Mouse (Mus musculus) midbrain, embryonic 16.5 days (tissue): ENCODE data around the gene Thra. TPM values are rescaled to one million over a fixed set of nuclear protein-coding genes. Genes with fewer than 3 reads are reported as not detected.
A peak's percentile ranks its signal among the peaks of the same experiment; 100 is the strongest.

ENCODE experiments used
- ATAC-seq: fragments of 200-750 bp; cut with Nextera tagmentation; 2 replicates; pipeline ENCODE4 v1.8.0; 2017; ENCODE audit warnings: moderate TSS enrichment
- H3K27ac ChIP-seq: fragments of 300-500 bp; sonication (generic); 2 replicates; pipeline ENCODE4 v1.5.1; 2014; ENCODE audit warnings: mild to moderate bottlenecking, low read length, mixed read lengths
- H3K27me3 ChIP-seq: fragments of 300-500 bp; sonication (generic); 2 replicates; pipeline ENCODE4 v1.6.1; 2014; ENCODE audit warnings: low read depth, low read length, mixed read lengths; ENCODE audit not compliant: control insufficient read depth, insufficient read depth
- H3K36me3 ChIP-seq: fragments of 300-500 bp; sonication (generic); 2 replicates; pipeline ENCODE4 v1.6.1; 2014; ENCODE audit warnings: mild to moderate bottlenecking, low read length, moderate library complexity, mixed read lengths; ENCODE audit not compliant: control insufficient read depth, insufficient read depth
- H3K4me1 ChIP-seq: fragments of 300-500 bp; sonication (generic); 2 replicates; pipeline ENCODE4 v1.6.1; 2014; ENCODE audit warnings: mild to moderate bottlenecking, low read length, mixed read lengths; ENCODE audit not compliant: control insufficient read depth, insufficient read depth
- H3K4me2 ChIP-seq: fragments of 300-500 bp; sonication (generic); 2 replicates; pipeline ENCODE4 v1.6.1; 2014; ENCODE audit warnings: mild to moderate bottlenecking, low read length, mixed read lengths
- H3K4me3 ChIP-seq: fragments of 300-500 bp; sonication (generic); 2 replicates; pipeline ENCODE4 v1.5.1; 2014; ENCODE audit warnings: low read depth, mild to moderate bottlenecking, low read length, moderate library complexity, mixed read lengths
- H3K9ac ChIP-seq: fragments of 300-500 bp; sonication (generic); 2 replicates; pipeline ENCODE4 v1.6.1; 2014; ENCODE audit warnings: low read depth, low read length, mixed read lengths
- H3K9me3 ChIP-seq: fragments of 300-500 bp; sonication (generic); replicated peaks from 2 replicates; pipeline ENCODE4 v1.6.1; 2014; ENCODE audit warnings: mild to moderate bottlenecking, low read length, mixed read lengths; ENCODE audit not compliant: control insufficient read depth, poor library complexity, severe bottlenecking
- WGBS: fragments of 180-500 bp; shearing (Covaris S2); extraction: QIAGEN DNeasy Blood & Tissue Kit; methylation state at CpG from one replicate; pipeline ENCODE4 v1.1.7; 2014; 5-methylcytosine and 5-hydroxymethylcytosine counted together
- polyA plus RNA-seq: library from polyadenylated mRNA; unstranded; fragments of >200 nt; fragmentation: Nextera tagmentation; extraction: Ambion mirVana; gene quantifications from 2 replicates; pipeline ENCODE4 v1.2.1, GENCODE M21; 2015

Thra gene
- polyA plus RNA-seq, 1 experiment from 2014 or later: 149 TPM

- Histone ChIP-seq H3K27me3 (no peaks in the 10 kb centered on the region), H3K4me3 (no peak overlapping the region), H3K27ac (no peak overlapping the region; the same call in 1 of the 2 replicates), H3K4me2 (no peak overlapping the region), H3K4me1 (peaks cover 66% of the 10 kb centered on the region), H3K36me3 (peaks cover 29% of the 10 kb centered on the region), H3K9ac (0 out of 2 replicates have a peak overlapping the region, but pooled peaks have one; percentile 16), H3K9me3 (no peaks in the 10 kb centered on the region)
- 90% methylated on average over 5 of the region's 5 CpGs for WGBS
- ATAC-seq: no peak
These were observed 12.8 kb downstream of the Thra start for GRCm38 (mm10) chr11:98753264-98753663.

- no peak for ATAC-seq
- peaks cover 57% of the 10 kb centered on the region for H3K4me1 ChIP-seq
- 74% methylated on average over 9 of the region's 9 CpGs for WGBS
- H3K9ac ChIP-seq: no peak overlapping the region
- peaks cover 29% of the 10 kb centered on the region for H3K36me3 ChIP-seq
- no peak overlapping the region for H3K4me2 ChIP-seq
- no peaks in the 10 kb centered on the region for H3K9me3 ChIP-seq
- H3K4me3 ChIP-seq: no peak overlapping the region
- H3K27me3 ChIP-seq: no peaks in the 10 kb centered on the region
- peak overlapping the region; percentile 55 for H3K27ac ChIP-seq
These were observed 13.7 kb downstream of the Thra start for GRCm38 (mm10) chr11:98754151-98754620.

GRCm38 (mm10) chr11:98754621-98755181, 14.3 kb downstream of the Thra start:
- H3K4me2 ChIP-seq: no peak overlapping the region
- no peaks in the 10 kb centered on the region for H3K9me3 ChIP-seq
- peaks cover 29% of the 10 kb centered on the region for H3K36me3 ChIP-seq
- H3K4me3 ChIP-seq: no peak overlapping the region
- peak overlapping the region; percentile 55 for H3K27ac ChIP-seq
- no peak overlapping the region for H3K9ac ChIP-seq
- no peak for ATAC-seq
- peaks cover 52% of the 10 kb centered on the region for H3K4me1 ChIP-seq
- no peaks in the 10 kb centered on the region for H3K27me3 ChIP-seq
- WGBS: 21% methylated on average over 7 of the region's 7 CpGs

GRCm38 (mm10) chr11:98755726-98756380, 15.4 kb downstream of the Thra start:
- peaks cover 40% of the 10 kb centered on the region for H3K4me1 ChIP-seq
- peaks cover 35% of the 10 kb centered on the region for H3K36me3 ChIP-seq
- 91% methylated on average over 6 of the region's 6 CpGs for whole genome bisulfite sequencing

GRCm38 (mm10) chr11:98756711-98757110, 16.3 kb downstream of the Thra start:
- WGBS: 92% methylated on average over 12 of the region's 12 CpGs
- Histone ChIP-seq H3K4me2 (no peak overlapping the region), H3K4me1 (peaks cover 31% of the 10 kb centered on the region), H3K4me3 (no peak overlapping the region), H3K9ac (no peak overlapping the region), H3K9me3 (no peaks in the 10 kb centered on the region), H3K27me3 (no peaks in the 10 kb centered on the region), H3K36me3 (peaks cover 40% of the 10 kb centered on the region), H3K27ac (no peak overlapping the region)
- no peak for ATAC-seq

More at GRCm38 (mm10) chr11:98755726-98756380, 15.4 kb downstream of the Thra start:
- no peak for ATAC-seq
- H3K9me3 ChIP-seq: no peaks in the 10 kb centered on the region
- no peak overlapping the region for H3K4me2 ChIP-seq
- no peak overlapping the region for H3K27ac ChIP-seq
- no peaks in the 10 kb centered on the region for H3K27me3 ChIP-seq
- H3K9ac ChIP-seq: no peak overlapping the region
- no peak overlapping the region for H3K4me3 ChIP-seq

GRCm38 (mm10) chr11:98761939-98762338, 21.5 kb downstream of the Thra start:
- no peak overlapping the region for H3K4me2 ChIP-seq
- H3K27me3 ChIP-seq: no peaks in the 10 kb centered on the region
- no peak overlapping the region for H3K9ac ChIP-seq
- H3K4me1 ChIP-seq: peaks cover 17% of the 10 kb centered on the region
- no peak overlapping the region for H3K27ac ChIP-seq
- H3K4me3 ChIP-seq: no peak overlapping the region
- H3K36me3 ChIP-seq: peaks cover 47% of the 10 kb centered on the region
- no peaks in the 10 kb centered on the region for H3K9me3 ChIP-seq
- 92% methylated on average over 4 of the region's 4 CpGs for WGBS
- no peak for ATAC-seq

GRCm38 (mm10) chr11:98762756-98763501, 22.5 kb downstream of the Thra start:
- no peak for ATAC-seq
- Histone ChIP-seq H3K4me3 (no peak overlapping the region), H3K27me3 (no peaks in the 10 kb centered on the region), H3K36me3 (peaks cover 39% of the 10 kb centered on the region), H3K9me3 (no peaks in the 10 kb centered on the region), H3K27ac (no peak overlapping the region), H3K9ac (no peak overlapping the region), H3K4me2 (no peak overlapping the region), H3K4me1 (peaks cover 26% of the 10 kb centered on the region)
- 69% methylated on average over 17 of the region's 17 CpGs for WGBS

- Histone ChIP-seq H3K9me3 (no peaks in the 10 kb centered on the region), H3K9ac (no peak overlapping the region), H3K27ac (no peak overlapping the region), H3K36me3 (peaks cover 43% of the 10 kb centered on the region), H3K4me1 (peaks cover 31% of the 10 kb centered on the region), H3K4me2 (no peak overlapping the region), H3K4me3 (no peak overlapping the region), H3K27me3 (no peaks in the 10 kb centered on the region)
- ATAC-seq: no peak
- WGBS: 86% methylated on average over 8 of the region's 8 CpGs
These were observed 23.0 kb downstream of the Thra start for GRCm38 (mm10) chr11:98763502-98763861.

- WGBS: 82% methylated on average over 18 of the region's 18 CpGs
- no peak overlapping the region; the same call in 1 of the 2 replicates for H3K27ac ChIP-seq
These were observed 23.7 kb downstream of the Thra start for GRCm38 (mm10) chr11:98764091-98764490.

More at GRCm38 (mm10) chr11:98764091-98764490, 23.7 kb downstream of the Thra start:
- peaks cover 35% of the 10 kb centered on the region for H3K4me1 ChIP-seq
- peaks cover 48% of the 10 kb centered on the region for H3K36me3 ChIP-seq
- H3K27me3 ChIP-seq: no peaks in the 10 kb centered on the region
- no peak overlapping the region for H3K4me3 ChIP-seq
- H3K9me3 ChIP-seq: no peaks in the 10 kb centered on the region
- ATAC-seq: no peak
- no peak overlapping the region for H3K4me2 ChIP-seq
- H3K9ac ChIP-seq: no peak overlapping the region
